Mouse (Mus musculus) testis, adult 2 months (tissue): ENCODE results near the gene Prr5l.

ENCODE experiments used
- CTCF ChIP-seq: fragments of 200-500 bp; IDR thresholded peaks from 2 replicates; pipeline ENCODE4 v1.5.1; 2012; ENCODE audit warnings: low read depth, mild to moderate bottlenecking, inconsistent platforms, low read length, moderate library complexity; ENCODE audit not compliant: control insufficient read depth, insufficient read depth, insufficient replicate concordance
- POLR2A ChIP-seq: fragments of 200-500 bp; IDR thresholded peaks from 2 replicates; pipeline ENCODE4 v1.6.1; 2012; ENCODE audit warnings: low read depth, mild to moderate bottlenecking, inconsistent platforms, low read length, moderate library complexity; ENCODE audit not compliant: control insufficient read depth

DNA sequence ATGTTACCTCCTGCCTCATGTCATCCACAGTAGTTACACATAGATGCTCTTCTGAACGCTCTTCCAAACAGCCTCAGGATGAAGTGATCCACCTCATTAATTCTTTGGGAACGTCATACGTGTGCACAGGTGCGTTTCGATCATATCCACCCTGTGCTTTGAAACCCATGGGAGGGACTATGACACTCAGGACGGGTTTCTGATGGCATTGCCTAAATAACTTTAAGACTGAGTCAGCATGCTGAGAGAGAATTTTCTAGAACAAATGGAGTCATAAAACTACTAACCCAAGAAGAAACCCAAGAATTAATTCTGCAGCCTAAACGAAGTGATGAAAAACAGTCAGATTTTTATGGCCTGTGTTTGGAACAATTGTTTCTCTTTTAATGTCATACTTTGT is 40.1 kb downstream of the Prr5l start:
- TF ChIP-seq POLR2A: no peak
- no peak for TF ChIP-seq CTCF
